Mouse (Mus musculus) layer of hippocampus, postnatal 36 days (tissue): ENCODE data around the gene Tcf20. TPM values are rescaled to one million over a fixed set of nuclear protein-coding genes. Genes with fewer than 3 reads are reported as not detected.
"Not testable (repeated sequence)": the region's sequence is repeated elsewhere in the genome, so short reads cannot be mapped to it uniquely, and the experiment has no call there.

Source experiments
- DNase-seq, 2 experiments: peaks; one replicate each; pipeline ENCODE4 v3.0.0; 2022
- microRNA-seq, 2 experiments: library from miRNA; unstranded; fragments of <30 nt; microRNA quantifications; one replicate each; pipeline ENCODE4 v1.2.0; 2021
- total RNA-seq, 2 experiments: library from RNA; stranded (reverse); gene quantifications; 2 replicates each; pipeline ENCODE4 v1.2.3; 2021

The Tcf20 gene
- total RNA-seq, 2 experiments from 2014 or later: 212 to 230 TPM

DNA sequence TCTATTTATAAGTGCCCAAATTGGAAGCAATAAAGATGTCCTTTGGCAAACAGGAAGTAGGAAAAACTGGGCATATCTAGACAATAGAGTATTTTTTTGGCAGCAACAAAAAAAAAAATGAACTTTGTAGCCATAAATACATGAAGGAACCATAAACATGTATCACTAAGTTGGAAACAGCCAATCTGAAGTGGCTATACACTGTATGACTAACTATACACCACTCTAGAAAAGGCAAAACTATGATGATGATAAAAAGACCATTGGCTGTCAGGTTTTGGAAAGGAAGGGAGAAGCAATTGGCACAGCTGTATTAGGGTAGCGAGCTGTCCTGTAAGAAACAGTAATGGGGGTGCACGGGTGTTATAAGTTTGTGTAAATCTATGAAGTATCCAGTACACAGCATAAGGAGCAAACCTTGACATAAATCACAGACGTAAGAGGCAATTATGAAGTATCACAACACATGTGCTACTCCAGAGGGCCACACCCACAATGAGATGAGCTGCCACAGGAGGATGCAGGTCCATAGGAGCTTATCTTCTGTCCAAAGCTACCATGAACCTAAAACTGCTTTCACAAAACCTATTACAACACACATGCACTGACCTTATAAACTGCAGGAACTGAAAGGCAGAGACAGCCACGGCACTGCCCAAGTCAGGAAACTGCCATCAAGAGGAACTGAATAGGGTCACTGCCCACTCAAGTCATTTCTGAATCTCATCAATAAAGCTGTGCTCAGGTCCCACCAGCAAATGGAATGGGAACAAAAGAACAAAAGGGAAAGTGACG is 180.5 kb downstream of the Tcf20 start:
- no peak for DNase-seq

DNA sequence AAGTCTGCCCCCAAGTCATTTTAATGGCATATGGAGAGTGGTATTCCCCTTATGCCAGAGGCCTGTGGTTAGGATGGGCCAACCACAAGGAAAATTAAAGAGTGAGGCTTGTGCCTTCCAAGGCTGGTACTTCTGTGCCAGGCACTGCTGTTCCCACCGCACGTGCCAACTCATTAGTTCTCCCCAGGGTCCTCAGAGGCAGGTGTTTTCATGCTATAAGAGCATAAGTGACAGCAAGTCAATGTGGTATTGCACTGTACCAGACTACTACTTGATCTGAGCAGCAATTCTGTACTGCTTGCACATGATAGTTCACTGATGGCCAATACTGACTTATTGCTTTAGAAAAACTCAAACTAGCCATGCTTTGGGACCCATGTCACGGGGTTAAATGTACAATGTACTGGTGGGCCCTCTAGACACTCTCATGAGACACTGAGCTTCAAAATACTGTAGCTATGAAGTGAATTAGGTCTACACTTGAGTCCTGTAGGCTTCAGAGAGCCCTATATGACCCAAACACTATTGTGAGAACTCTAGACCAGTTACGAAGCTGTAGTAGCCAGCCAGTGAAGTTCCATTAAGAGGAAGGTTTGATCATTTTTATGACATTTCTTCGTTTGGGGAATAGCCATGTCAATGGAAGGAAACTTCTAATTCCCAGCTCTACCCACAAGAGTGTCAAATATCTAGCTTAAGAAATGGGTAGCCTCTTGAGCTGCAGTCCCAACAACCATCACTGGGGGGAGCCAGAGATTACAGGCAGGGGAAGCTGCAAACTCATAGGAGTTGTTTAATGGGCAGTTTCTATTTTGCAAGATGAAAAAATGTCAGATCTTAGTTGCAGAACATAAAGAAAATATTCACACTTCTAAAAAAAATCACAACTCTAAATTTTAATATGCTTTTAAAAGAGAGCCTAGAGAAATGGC is 182.7 kb downstream of the Tcf20 start:
- DNase-seq: peak; percentile 79 to 81

DNA sequence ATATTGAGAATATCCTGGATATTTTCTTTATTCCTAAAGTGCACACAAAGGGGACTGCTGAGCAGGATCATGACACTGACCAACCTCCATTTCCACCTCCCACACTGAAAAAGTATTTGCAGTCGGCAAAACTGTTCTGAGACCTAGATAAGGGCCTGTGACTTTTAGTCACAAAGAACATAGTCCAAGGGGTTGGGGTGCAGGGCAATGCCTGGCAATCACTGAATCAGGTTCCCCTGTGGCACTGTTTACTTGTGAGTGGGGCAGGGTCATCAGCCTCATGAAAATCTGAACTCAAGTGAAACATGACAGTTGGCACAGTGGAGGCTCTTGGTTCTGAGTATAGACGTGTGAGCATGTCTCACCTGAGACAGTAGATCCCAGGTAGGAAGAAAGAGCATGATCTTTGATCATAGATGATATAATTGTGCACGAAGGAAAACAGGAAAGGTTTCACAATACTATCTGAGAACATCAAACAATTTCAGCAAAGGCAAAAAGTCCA is 191.7 kb downstream of the Tcf20 start:
- DNase-seq: no peak

DNA sequence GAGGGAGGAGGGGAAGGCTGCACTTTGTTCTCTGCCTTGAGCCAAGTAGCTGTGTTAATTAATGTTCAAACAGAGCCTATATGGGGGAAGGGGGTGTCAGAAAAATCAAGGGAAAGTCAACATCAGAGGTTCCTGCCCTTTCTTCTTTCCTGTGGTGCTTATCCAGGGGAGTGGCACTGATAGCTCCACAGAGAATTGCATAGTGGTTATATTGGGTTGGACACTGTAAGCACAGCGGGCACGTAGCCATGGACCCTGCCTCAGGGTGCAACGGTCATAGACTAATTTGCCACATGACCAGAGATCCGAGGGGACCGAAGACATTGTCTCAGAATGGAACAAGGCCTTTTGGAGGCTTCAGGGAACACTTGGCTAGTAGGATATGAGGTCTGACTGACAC is 193.4 kb downstream of the Tcf20 start, which contains the start of gene Cyp2d26:
TSS of gene Cyp2d26 (minus strand) at position 18 of the 400 bp plus-strand sequence.
- no peak for DNase-seq

DNA sequence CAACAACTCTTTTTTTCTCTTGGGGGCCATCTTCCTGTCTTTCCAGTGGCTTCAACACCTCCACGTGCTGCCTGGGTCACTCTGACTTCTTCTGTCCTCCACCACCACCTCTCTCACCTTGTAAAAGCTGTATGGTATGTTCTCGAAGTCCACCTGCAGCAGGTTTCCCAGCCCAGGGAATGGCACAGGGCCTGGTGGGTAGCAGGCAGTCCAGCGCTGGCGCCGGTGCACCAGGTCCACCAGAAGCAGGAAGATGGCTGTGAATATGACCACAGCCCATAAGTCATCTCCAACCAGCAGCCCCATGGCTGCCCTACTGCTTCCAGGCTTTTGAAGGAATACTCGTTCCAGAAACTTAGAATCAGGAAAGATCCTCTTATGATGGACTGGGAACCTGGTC is 193.8 kb downstream of the Tcf20 start:
- no peak for DNase-seq

DNA sequence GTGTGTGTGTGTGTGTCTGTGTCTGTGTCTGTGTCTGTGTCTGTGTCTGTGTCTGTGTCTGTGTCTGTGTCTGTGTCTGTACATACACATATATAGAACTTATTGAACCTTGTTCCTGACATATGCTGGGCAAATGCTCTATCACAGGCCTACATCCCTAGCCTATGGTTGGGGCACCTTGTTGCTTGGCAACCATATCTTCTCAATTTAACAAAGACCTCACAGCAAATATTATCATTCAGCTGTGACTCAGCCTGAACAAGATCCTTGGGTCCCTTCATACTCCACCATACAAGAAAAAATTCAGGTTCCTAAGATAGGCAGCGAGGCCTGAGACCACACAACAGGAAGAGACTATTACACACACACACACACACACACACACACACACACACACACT is 194.2 kb downstream of the Tcf20 start:
- no peak for DNase-seq

DNA sequence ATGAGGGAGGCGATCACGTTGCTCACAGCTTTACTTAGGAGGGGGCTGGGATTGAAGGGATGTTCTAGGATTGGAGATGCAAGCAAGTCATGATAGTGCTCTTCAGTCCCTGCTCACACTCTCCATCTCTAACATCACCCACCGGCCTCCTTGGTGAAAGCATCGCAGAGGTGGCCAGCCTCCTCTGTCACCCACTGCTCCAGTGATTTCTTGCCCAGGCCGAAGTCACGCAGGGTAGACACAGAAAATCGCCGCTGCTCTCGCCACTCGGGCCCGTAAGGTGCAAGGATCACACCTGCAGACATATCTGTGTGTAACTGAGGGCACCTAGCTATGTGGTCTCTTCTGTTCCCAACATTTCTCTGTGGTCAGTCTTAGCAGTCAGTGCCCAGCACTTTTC is 195.1 kb downstream of the Tcf20 start:
- no peak for DNase-seq

DNA sequence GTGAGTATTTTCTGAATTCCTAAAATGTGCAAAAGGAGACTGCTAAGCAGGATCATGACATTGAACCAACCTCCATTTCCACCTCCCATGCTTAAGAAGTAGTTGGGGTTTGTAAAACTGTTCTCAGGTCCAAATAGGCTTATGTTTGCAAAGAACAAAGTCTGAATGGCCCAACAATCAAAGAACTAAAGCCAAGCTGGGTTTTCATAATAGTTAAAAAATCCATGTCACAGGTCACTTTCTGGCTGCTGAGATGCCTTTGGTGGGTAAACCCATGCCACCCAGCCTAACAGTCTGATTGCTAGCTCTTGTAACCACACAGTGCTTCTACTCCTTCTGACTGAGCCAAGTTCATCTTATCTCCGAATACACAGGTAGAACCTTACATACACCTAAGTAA is 203.1 kb downstream of the Tcf20 start:
- DNase-seq: no peak

DNA sequence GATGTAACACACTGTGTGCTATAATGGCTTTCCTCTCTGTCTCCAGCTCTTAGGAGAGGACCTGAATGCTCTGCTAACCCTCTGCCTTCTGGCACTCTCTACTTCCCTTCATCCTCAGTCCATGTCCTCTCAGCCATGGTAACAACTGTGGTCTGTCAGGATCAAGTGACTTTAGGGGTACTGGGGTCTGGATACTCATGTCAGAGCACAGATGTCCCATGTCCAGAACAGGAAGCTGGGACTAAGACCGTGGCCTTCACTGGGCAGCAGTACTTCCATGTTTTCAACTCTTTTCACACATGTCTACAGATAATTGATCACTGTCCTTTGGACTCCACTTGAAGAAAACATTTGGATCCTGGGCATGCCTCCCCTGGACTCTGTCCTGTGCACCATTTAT is 203.9 kb downstream of the Tcf20 start:
- DNase-seq: no peak

DNA sequence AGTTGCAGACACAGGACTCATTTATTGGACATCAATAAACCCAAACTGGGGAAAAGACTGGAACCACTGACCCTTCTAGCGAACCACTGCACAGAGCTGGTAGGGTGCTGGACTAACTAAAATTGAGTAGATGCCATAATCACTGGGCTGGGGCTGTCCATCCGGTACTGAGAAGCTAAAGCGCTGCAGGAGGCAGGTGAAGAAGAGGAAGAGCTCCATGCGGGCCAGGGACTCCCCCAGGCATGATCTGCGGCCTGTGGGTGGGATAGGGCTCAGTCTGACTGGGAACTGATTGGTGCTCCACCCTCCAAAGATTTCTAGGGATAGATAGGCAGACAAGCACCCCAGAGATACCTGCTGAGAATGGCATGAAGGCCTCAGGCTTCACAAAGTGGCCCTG is 209.8 kb downstream of the Tcf20 start:
- not testable (repeated sequence) for DNase-seq

DNA sequence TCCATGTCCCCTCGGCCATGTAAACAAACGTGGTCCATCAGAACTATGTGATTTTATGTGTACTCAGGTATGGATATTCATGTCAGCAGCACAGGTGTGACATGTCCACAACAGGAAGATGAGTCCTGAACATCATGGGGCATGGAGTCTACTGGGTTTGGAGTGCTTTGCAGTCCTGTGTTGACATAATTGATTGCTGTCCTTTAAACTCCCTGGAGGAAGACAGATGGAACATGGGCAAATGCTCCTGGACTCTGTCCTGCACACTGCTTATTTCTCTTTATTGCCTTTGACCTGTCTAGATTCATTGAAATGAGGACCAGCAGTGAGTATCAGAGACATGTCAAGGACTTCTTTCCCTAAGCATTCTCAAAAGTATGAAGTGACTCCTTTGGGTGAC is 221.7 kb downstream of the Tcf20 start:
- no peak for DNase-seq

DNA sequence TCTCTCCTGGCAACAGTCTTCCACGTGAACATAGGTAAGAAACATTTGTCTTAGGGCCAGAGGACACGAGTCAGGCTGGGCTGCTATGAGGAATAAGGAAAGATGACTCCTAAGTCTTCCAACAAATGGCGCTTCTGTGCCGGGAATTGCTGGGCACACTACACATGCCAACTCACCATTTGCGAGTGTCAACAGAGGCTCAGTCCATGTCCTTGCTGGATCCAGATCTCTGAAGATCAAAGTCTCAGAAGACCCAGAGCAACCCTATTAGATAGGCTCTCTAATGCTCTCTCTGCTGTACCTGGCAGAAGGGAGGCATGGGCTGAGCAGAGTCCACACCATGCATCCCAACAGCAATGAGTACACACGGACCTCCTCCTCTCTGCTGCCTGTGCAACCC is 222.8 kb downstream of the Tcf20 start:
- DNase-seq: no peak

DNA sequence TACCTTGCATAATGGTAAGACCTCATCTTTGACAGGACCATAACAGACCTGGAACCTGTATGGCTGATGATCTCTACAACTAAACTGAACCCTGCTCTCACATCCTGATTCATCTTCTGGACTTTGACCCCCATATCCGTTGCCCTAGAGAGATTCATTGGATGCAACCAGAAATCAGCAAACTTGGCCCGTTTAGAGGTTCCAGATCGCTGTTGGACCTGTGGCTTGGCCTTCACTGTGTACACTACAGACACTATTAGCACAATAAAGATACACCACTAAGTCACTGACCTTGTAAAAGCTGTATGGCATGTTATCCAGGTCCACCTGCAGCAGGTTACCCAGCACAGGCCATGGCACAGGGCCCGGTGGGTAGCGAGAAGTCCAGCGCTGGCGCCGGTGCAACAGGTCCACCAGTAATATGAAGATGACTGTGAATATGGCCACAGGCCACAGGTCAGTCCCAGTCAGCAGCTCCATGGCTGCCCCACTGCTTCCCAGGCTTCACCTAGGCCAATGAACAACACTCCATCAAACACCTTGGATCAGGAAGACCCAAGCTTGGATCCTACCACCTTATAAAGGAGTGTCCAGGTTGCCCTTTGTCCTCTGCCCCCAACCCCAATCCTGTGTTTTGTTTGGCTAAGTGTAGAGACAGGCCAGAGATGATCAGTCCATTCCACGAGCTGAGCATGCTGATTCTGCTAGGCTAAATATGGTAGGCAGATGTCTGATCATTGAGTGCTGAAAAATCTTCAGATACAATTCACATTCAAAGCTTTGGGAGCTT is 223.8 kb downstream of the Tcf20 start, which contains the start of gene Cyp2d40:
TSS of gene Cyp2d40 (minus strand) at position 553 of the 790 bp plus-strand sequence.
- DNase-seq: no peak

Small RNAs within 50 kb of the gene (microRNA-seq; reads per million reads assigned to microRNA genes)
- gene Gm27618 (0 reads per million in 2 experiments), gene Mir3080 (6.3 to 6.8 reads per million in 2 experiments)

Other genes starting within 250 kb of the Tcf20 start
- gene Cyp2d40, start 223.7 kb downstream of the Tcf20 start, total RNA-seq: not detected
- gene Cyp2d26, start 193.6 kb downstream of the Tcf20 start, total RNA-seq: not detected
- 1 to 10 TPM; 1.8 to 2.1 TPM for gene Nfam1, start 45.4 kb upstream of the Tcf20 start, total RNA-seq
- gene Serhl, start 101.6 kb upstream of the Tcf20 start, total RNA-seq: 10 to 100 TPM in 1 of 2 experiments, 1 to 10 TPM in 1; 9.3 to 10.1 TPM
- gene Rrp7a, start 134.9 kb upstream of the Tcf20 start, total RNA-seq: 100 to 1,000 TPM; 150 to 152 TPM
- 10 to 100 TPM; 81.4 to 92.1 TPM for gene Poldip3, start 161.5 kb upstream of the Tcf20 start, total RNA-seq
- 10 to 100 TPM; 59.0 to 60.0 TPM for gene Cyb5r3, start 184.7 kb upstream of the Tcf20 start, total RNA-seq